Mouse (Mus musculus) liver, embryonic 14.5 days (tissue): ENCODE results near the gene Gm17662. TPM values are rescaled to one million over a fixed set of nuclear protein-coding genes. Genes with fewer than 3 reads are reported as not detected.

Experiments used
- ATAC-seq: fragments of 200-750 bp; cut with Nextera tagmentation; 2 replicates; pipeline ENCODE4 v1.8.0; 2017; ENCODE audit warnings: moderate number of reproducible peaks, mild to moderate bottlenecking, moderate library complexity; ENCODE audit not compliant: insufficient read depth
- DNase-seq, 3 experiments: peaks; one replicate each; pipeline ENCODE4 v3.0.0-alpha.2; 2012 to 2013; ENCODE audit warnings: low read depth in 3 of 3, low spot score in 3 of 3
- H3K27ac ChIP-seq: fragments of 300-500 bp; sonication (generic); 2 replicates; pipeline ENCODE4 v1.5.1; 2014; ENCODE audit warnings: moderate library complexity, mild to moderate bottlenecking, control low read depth, inconsistent platforms
- H3K27me3 ChIP-seq: fragments of 300-500 bp; sonication (generic); 2 replicates; pipeline ENCODE4 v1.6.1; 2014; ENCODE audit warnings: mild to moderate bottlenecking, low read length, moderate library complexity; ENCODE audit not compliant: control insufficient read depth, insufficient read depth
- H3K36me3 ChIP-seq: fragments of 300-500 bp; sonication (generic); replicated peaks from 2 replicates; pipeline ENCODE4 v1.6.1; 2014; ENCODE audit warnings: low read depth; ENCODE audit not compliant: control insufficient read depth, insufficient read depth
- H3K4me1 ChIP-seq, 2 experiments: fragments of 200-500 bp in 1 of 2; fragments of 300-500 bp in 1 of 2; sonication (generic) in 1 of 2; replicated peaks; 2 replicates each; pipeline ENCODE4 v1.6.1; 2012 to 2014; ENCODE audit warnings: antibody characterized with exemption in 1 of 2, inconsistent platforms in 1 of 2, low read length in 1 of 2; ENCODE audit not compliant: control insufficient read depth in 2 of 2, insufficient read depth in 2 of 2
- H3K4me2 ChIP-seq: fragments of 300-500 bp; sonication (generic); 2 replicates; pipeline ENCODE4 v1.6.1; 2014; ENCODE audit warnings: low read depth, mild to moderate bottlenecking, control low read depth, moderate library complexity
- H3K4me3 ChIP-seq, 2 experiments: fragments of 200-500 bp in 1 of 2; fragments of 300-500 bp in 1 of 2; sonication (generic) in 1 of 2; 2 replicates each; pipeline ENCODE4 v1.5.1; 2012 to 2014; ENCODE audit warnings: low read depth in 2 of 2, low read length in 2 of 2, mild to moderate bottlenecking in 2 of 2, control low read depth in 1 of 2, inconsistent platforms in 1 of 2, moderate library complexity in 1 of 2; ENCODE audit not compliant: insufficient read depth in 1 of 2
- H3K9ac ChIP-seq: fragments of 300-500 bp; sonication (generic); replicated peaks from 2 replicates; pipeline ENCODE4 v1.6.1; 2014; ENCODE audit warnings: mild to moderate bottlenecking, control low read depth, moderate library complexity
- H3K9me3 ChIP-seq: fragments of 300-500 bp; sonication (generic); 2 replicates; pipeline ENCODE4 v1.6.1; 2016; ENCODE audit warnings: low read length, mixed read lengths; ENCODE audit not compliant: control insufficient read depth
- CTCF ChIP-seq: IDR thresholded peaks from 2 replicates; pipeline ENCODE4 v1.5.1; 2016; ENCODE audit warnings: antibody characterized with exemption, low read depth, control low read depth
- EP300 ChIP-seq: IDR thresholded peaks from 2 replicates; pipeline ENCODE4 v1.6.1; 2016; ENCODE audit warnings: antibody characterized with exemption, low read depth
- WGBS: fragments of 180-500 bp; shearing (Covaris S2); extraction: QIAGEN DNeasy Blood & Tissue Kit; methylation state at CpG from one replicate; pipeline ENCODE4 v1.1.7; 2014; ENCODE audit not compliant: insufficient replicate concordance; 5-methylcytosine and 5-hydroxymethylcytosine counted together
- polyA plus RNA-seq, 2 experiments: library from polyadenylated mRNA; depleted of rRNA in 1 of 2; stranded (reverse) in 1 of 2; unstranded in 1 of 2; fragments of >200 nt; fragmentation: Nextera tagmentation in 1 of 2; extraction: Ambion mirVana in 1 of 2; gene quantifications; 2 replicates each; pipeline versions ENCODE4 v1.2.1 to v1.2.3; 2012 to 2014

The Gm17662 gene
- polyA plus RNA-seq, 2 experiments: not detected

DNA sequence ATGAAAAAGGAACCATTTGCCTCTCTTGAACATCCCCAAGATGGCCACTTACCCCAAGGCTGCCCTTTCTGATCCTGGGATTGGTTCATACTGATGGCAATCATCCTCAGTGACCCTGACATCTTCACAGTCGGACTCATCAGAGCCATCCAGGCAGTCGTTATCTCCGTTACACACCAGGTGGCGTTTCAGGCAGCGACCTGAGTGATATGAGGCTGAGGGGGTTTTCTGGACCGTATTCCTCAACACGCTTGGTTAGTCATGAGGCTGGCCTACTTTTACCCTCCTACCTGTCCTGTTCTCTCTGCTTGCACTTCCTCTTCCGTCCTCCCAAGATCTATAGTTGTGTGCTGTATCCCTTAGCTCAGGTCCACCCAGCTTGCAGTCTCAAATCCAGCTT, 4.1 kb downstream of the Gm17662 start:
- Histone ChIP-seq H3K36me3 (no peaks in the 10 kb centered on the region), H3K9me3 (no peaks in the 10 kb centered on the region), H3K4me1 (no peaks in the 10 kb centered on the region), H3K4me3 (no peak overlapping the region), H3K27ac (no peak overlapping the region), H3K4me2 (no peak overlapping the region), H3K9ac (no peak overlapping the region), H3K27me3 (no peaks in the 10 kb centered on the region)
- 61% methylated on average over 8 of the region's 8 CpGs for WGBS
- ATAC-seq: no peak
- no peak for TF ChIP-seq CTCF
- TF ChIP-seq EP300: no peak
- DNase-seq: no peak

- no peak overlapping the region for H3K27ac ChIP-seq
- WGBS: 72% methylated on average over 1 of the region's 1 CpGs
- no peak for TF ChIP-seq EP300
- no peak for TF ChIP-seq CTCF
- no peaks in the 10 kb centered on the region for H3K36me3 ChIP-seq
- H3K9me3 ChIP-seq: no peaks in the 10 kb centered on the region
- no peak overlapping the region for H3K4me2 ChIP-seq
- H3K9ac ChIP-seq: no peak overlapping the region
- no peaks in the 10 kb centered on the region for H3K27me3 ChIP-seq
- ATAC-seq (no peak), DNase-seq (no peak)
- no peak overlapping the region for H3K4me3 ChIP-seq
- no peaks in the 10 kb centered on the region for H3K4me1 ChIP-seq
Measured at GRCm38 (mm10) chr4:104864397-104864796, 7.3 kb downstream of the Gm17662 start.

- ATAC-seq (no peak), DNase-seq (no peak)
- Histone ChIP-seq H3K9me3 (no peaks in the 10 kb centered on the region), H3K9ac (no peak overlapping the region), H3K36me3 (no peaks in the 10 kb centered on the region), H3K27me3 (no peaks in the 10 kb centered on the region), H3K4me1 (no peaks in the 10 kb centered on the region; a peak in 1 of 4 replicates), H3K27ac (no peak overlapping the region), H3K4me2 (no peak overlapping the region), H3K4me3 (no peak overlapping the region)
- no peak for TF ChIP-seq CTCF
- no peak for TF ChIP-seq EP300
Measured at GRCm38 (mm10) chr4:104869581-104869980, 12.5 kb downstream of the Gm17662 start.

- Histone ChIP-seq H3K9ac (no peak overlapping the region), H3K9me3 (no peaks in the 10 kb centered on the region), H3K36me3 (no peaks in the 10 kb centered on the region), H3K27me3 (no peaks in the 10 kb centered on the region), H3K4me2 (no peak overlapping the region), H3K27ac (no peak overlapping the region), H3K4me1 (no peaks in the 10 kb centered on the region; a peak in 1 of 4 replicates), H3K4me3 (no peak overlapping the region)
- ATAC-seq (no peak), DNase-seq (no peak)
- 53% methylated on average over 5 of the region's 5 CpGs for WGBS
- TF ChIP-seq CTCF: no peak
- TF ChIP-seq EP300: no peak
Measured at GRCm38 (mm10) chr4:104870196-104870595, 13.1 kb downstream of the Gm17662 start.

- Histone ChIP-seq H3K4me2 (peak overlapping the region; percentile 42), H3K36me3 (no peaks in the 10 kb centered on the region), H3K4me1 (peaks cover 0 to 2% of the 10 kb centered on the region in 2 experiments; a peak in 1 of 4 replicates), H3K27ac (no peak overlapping the region), H3K4me3 (peak overlapping the region; percentile 42 to 58), H3K27me3 (no peaks in the 10 kb centered on the region), H3K9me3 (no peaks in the 10 kb centered on the region), H3K9ac (no peak overlapping the region)
- DNase-seq (no peak), ATAC-seq (no peak)
- TF ChIP-seq CTCF (no peak), EP300 (no peak)
- 52% methylated on average over 4 of the region's 4 CpGs for WGBS
Measured at GRCm38 (mm10) chr4:104875832-104876231, 18.7 kb downstream of the Gm17662 start.
